Mouse (Mus musculus): ENCODE data around the gene Pgm2l1.

DNA sequence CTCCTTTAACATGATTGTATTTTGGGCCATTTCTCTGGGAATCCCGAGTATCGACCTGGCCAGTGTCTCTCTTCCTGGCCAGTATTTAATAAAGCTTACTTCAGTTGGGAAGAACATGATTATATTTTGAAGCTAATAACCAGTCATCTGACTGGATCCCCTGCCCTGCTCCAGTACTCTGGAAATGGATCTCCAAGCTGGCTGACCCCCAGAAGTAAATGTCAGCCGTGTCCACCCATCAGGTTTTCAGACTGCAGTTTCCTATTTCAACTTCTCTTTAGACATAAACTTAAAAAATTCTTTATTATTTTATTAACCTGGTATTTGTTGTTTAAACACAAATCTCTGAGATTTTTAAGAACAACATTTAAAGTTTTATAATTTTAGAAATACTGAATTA, 18.0 kb downstream of the Pgm2l1 start:
- TF ChIP-seq POLR2A (IDR thresholded peaks at IDR 0.05; ENCODE audit: borderline replicate concordance, control insufficient read depth, low read depth, low read length) (no peak), CTCF (IDR thresholded peaks at IDR 0.05; ENCODE audit: control insufficient read depth, insufficient read depth, low read length) (no peak)
